Mouse (Mus musculus): ENCODE data around the gene Cachd1.

Gene Cachd1

DNA sequence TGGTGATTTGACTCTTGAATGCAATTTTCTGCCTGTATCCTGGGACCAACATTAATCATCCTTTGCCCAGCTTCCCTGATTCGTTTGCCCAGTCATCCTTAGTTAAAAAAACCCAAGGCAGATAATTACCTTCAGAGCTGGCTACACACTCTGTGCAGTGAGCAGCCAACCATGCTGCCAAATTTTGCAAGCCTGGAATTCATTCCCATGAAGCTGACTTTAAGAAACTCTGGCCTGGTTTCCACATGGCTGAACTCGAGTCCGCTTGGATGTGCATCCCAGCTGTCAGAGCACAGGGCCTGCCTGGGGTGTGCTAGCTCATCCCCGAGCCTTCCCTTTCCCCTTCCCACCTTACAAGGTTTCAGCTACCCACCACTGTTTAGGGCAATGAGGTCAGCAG, 214.5 kb downstream of the Cachd1 start:
- in situ Hi-C loops (cut with MseI, MboI) = loop anchor here in 1 of 2 experiments (10.0 kb wide), 1 partner anchor 266 kb away; no protein-coding TSS in a partner anchor

DNA sequence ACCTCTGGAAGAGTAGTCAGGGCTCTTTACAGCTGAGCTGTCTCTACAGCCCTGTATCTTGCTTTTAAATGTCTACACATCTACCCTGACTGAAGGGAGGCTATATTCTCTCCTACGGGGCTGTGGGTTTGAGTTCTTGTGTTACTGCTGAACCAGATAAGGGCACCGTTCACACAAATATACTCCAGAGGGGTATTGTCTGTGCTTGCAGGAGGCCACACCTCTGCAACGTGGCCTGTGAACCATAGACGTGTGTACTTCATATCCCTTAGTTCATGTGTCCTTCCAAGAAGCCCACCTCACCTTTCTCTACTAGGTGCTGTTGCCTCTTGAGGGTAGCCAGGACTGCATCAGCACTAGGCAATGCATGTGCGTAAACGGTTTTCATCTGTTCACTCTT, 215.6 kb downstream of the Cachd1 start:
- in situ Hi-C loops (cut with MseI, MboI) = loop anchor here in 1 of 2 experiments (10.0 kb wide), 1 partner anchor 267 kb away; no protein-coding TSS in a partner anchor

DNA sequence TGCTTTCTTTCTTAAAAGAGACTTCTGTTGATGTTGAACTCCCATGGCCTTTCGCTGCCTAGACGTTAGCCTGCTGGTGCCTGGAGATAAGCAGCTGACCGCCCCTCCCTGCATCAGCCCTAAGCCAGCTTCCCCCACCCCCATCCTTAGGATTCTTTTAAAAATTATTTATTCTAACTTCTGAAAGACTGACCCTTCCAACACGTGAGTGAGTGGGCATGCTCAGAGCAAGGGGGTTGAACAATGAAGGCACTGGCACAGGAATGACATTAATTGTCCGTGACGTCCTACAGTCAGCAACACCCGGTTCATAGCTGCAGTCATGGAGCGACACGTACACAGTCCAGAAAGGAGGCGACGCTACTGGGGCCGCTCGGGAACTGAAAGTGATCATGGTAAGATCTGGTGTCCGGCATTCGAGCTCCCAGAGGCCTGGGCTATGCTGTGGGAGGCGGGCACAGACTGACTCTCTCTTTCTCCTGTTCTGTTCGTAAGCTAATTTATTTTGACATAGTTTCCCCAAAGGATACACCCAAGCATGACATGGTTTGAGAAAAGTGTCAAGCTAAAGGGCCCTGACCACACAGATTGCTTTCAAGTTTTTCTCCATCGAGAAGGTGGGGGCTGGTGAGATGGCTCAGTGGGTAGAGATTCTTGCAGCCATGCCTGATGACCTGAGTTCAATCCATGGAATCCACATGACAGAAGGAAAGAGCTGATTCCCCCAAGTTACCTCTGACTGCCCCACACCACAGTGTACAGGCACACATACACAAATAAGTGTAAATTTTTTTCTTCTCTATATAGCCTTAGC, 218.2 kb downstream of the Cachd1 start:
- in situ Hi-C loops (cut with MseI, MboI) = loop anchor here in 1 of 2 experiments (5.0 to 10.0 kb wide), 2 partner anchors 153 to 270 kb away; no protein-coding TSS in a partner anchor

DNA sequence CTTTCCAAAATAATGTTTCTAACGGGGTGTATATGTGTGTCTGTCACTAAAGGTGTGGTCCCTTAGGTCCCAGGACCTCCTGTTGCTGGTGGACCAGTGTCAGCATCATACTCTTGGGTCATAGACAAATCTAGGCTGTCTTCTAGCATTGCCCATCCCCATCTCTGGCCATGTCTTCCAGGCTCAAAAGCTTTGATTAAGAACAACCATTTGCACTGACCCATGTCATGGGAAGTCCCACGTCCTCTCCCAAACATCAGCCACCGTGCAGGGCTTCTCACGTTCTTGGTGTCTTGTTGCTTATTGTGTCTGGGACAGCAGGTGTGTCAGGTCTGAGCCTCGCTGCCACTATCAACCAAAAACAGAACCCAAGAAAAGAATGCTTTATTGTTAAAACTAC, 219.1 kb downstream of the Cachd1 start:
- in situ Hi-C loops (cut with MseI, MboI) = loop anchor here in 1 of 2 experiments (5.0 to 10.0 kb wide), 2 partner anchors 152 to 271 kb away; no protein-coding TSS in a partner anchor

DNA sequence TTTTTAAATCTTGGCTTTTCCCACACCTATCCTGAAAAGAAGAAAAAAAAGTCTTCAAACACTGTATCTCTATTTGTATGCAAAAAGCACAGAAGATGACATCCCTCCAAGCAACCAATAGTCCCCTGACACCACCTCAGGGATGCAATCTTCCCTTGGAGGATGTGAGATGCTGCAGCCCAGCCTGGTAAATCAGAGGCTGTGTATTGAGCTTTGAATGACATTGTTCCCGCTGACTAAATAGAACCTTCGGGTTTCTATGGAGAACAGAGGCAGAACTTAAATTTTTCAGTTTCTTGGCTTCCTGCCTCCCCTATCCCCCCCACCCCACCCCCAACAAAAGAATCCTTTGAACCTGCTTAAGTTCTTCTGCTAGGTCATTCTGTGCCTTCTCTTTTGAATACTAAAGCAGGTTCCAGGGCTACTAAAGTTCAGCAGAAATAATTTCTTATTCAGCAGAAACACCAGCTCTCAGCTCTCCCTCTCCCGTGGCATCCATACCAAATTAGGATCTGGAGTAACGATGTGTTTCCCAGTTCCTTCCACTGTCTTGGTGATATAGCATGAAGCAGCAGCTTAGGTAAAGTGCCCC, 219.7 kb downstream of the Cachd1 start:
- in situ Hi-C loops (cut with MseI, MboI) = loop anchor here in 1 of 2 experiments (5.0 to 10.0 kb wide), 2 partner anchors 151 to 271 kb away; no protein-coding TSS in a partner anchor

DNA sequence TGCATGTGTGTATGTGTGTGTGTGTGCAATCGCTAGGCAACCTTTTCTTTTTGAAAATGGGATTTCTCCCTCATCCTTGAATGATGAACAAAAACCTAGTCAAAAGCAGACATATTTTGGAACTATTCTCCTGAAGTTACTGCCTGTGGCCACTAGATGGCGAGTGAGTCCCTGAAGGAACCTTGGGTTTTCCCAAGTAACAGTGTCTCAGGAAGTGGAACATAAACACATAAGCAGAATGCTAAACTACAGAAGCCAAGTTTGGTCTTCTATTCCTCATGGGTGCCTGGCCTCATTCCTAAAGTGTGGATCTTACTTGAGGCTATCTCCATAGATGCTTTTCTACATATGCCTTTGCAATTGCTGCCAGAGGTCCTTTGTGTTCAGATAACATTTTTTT, 221.7 kb downstream of the Cachd1 start:
- in situ Hi-C loops (cut with MseI, MboI) = loop anchor here in 1 of 2 experiments (5.0 to 10.0 kb wide), 2 partner anchors 149 to 273 kb away; no protein-coding TSS in a partner anchor

DNA sequence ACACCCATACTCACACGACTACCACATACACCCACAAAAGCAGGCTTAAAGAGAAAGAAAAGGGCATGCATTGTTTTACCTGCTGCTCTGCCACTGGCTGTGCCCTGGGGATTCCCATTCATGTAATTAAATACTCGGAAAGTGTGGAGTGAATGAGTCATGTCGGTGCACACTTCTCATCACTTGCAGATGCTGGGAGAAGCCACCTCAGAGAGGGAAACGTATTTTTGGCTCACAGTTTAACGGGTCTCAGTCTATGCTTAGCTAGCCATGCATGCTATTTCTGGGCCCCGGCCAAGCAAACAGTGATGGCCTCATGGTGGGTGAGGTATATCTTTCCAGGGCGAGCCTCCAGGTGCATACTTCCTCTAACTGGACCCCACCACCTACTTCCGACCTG, 222.4 kb downstream of the Cachd1 start:
- in situ Hi-C loops (cut with MseI, MboI) = loop anchor here in 1 of 2 experiments (5.0 to 10.0 kb wide), 2 partner anchors 148 to 274 kb away; no protein-coding TSS in a partner anchor

DNA sequence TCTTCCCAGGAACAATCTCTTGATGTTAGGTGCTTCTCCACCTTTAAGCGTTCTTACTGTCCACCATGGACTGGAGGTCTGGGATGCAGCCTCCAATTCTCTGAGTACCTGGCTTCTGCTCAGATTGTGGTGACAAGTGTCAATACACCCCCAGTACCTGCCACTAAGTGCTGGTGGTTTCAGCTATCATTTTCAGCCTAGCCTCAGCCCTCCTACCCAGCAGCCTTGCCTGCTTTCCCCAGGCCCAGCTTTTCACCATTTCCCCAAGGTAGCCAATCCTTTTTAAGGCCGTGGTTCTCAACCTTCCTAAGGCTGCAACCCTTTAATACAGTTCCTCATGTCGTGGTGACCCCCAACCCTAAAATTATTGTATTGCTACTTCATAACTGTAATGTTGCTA, 224.1 kb downstream of the Cachd1 start:
- in situ Hi-C loops (cut with MseI, MboI) = loop anchor here in 1 of 2 experiments (5.0 kb wide), 1 partner anchor 147 kb away; no protein-coding TSS in a partner anchor

DNA sequence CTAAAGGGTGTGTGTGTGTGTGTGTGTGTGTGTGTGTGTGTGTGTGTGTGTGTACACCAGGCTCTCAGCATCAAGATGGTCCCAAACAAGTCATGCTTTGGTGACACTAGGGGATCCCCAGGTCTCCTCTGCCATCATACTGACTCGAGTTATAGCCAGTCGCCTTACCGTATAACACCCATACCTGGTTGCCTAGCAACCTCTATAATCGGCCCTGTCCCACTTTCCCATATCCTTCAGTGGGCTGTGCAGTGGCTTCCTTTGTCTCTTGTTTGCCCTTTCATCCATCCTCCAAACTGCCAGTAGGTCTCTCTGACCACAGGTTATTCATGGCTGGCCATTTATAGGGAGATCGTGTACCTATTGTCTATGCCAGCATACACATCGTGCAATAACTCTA, 224.6 kb downstream of the Cachd1 start:
- in situ Hi-C loops (cut with MseI, MboI) = loop anchor here in 1 of 2 experiments (5.0 kb wide), 1 partner anchor 146 kb away; no protein-coding TSS in a partner anchor

DNA sequence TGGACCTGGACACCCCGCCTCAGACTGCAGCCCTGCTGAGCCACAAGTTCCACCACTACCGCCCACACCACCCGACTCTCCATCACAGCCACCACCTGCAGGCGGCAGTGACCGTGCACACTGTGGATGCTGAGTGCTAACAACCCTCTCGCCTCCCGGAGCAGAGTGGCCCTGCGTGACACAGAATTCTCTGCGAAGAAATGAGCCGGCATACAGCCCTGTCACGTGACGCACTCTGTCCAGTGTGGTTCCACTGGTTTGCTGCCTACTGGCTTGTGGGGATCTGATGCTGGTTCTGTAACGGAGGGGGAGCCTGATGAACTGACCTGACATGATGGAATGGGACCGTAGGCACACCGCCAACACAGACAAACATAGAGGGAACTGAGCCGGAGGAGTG, 226.5 kb downstream of the Cachd1 start:
- in situ Hi-C loops (cut with MseI, MboI) = loop anchor here in 1 of 2 experiments (5.0 kb wide), 1 partner anchor 144 kb away; no protein-coding TSS in a partner anchor

DNA sequence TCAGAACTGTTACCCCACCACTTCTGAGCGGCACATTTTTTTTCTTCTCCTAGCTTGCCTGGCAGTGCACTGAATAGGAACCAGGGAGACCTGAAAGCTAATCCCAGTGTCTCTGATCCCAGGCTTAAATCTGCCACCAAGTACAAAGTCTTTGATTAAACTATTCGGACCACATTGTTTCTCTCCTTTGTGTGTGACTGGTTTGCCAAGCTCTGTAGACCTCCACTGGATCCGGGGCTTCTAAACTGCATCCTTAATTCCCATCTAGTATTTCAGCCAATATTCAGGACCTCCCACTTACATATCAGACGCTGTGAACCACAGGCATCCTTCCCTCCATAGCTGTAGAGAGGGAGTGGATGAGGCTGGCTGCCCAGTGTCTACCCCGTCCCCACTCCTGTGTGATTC, 231.9 kb downstream of the Cachd1 start:
- in situ Hi-C loops (cut with MseI, MboI) = no loop called here

DNA sequence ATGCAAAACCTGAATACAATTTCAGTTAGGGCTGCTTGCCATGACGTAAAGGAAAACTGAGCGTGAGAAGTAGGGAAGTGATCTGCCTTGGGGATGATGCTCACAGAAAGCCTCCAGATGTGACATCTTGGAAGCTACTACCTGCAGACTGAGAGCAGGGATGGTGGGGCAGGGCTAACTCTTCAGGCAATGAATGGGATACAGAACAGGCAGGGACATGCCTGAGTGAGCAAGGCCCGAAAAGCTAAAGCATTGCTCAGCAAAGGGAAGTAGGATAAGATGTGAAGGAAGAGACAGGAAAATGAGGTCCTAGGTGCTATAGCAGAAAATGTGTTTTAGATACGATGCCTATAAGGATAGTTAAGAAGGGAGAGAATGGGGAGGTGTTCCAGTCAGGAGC, 232.6 kb downstream of the Cachd1 start:
- in situ Hi-C loops (cut with MseI, MboI) = no loop called here

DNA sequence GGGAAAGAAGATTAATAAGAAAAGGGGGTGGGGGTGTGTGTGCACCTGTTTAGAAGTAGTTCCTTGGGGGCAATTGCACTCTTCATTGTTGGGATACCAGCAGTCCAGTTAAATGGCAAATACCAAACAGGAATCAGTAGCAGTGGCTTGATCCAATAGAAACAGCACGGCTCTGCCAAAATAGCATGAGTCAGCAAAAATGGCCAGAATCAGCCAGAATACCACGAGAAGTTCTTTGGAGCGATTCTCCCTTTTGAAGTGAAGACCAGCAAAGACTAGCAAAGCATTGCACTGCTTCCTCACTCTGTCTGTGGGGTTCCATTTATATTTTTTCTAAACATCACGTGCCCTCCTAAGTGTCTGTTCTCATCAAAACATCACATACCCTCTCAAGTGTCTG, 241.3 kb downstream of the Cachd1 start:
- in situ Hi-C loops (cut with MseI, MboI) = no loop called here

DNA sequence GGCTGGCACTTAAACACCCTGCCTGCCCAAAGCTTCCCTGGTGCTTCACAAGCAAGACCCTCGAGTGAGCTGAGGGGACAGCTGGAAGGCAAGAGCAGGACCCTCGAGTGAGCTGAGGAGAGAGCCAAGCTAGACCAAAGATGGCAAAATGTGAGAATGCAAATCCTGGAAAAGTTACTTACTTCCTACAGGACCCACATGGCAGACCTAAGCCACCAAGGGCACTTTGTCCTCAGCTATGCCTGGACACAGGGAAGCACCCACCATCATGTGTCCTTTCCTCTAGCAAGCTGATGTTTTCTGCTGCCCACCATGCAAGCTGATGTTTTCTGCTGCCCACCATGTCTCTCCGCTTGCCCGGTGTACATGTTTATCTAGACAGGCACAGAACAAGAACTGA, 244.1 kb downstream of the Cachd1 start, which contains the start of gene Gm10577:
Gene Gm10577, minus strand, starts transcription at position 101 of the 400 bp plus-strand sequence.
- in situ Hi-C loops (cut with MseI, MboI) = no loop called here

DNA sequence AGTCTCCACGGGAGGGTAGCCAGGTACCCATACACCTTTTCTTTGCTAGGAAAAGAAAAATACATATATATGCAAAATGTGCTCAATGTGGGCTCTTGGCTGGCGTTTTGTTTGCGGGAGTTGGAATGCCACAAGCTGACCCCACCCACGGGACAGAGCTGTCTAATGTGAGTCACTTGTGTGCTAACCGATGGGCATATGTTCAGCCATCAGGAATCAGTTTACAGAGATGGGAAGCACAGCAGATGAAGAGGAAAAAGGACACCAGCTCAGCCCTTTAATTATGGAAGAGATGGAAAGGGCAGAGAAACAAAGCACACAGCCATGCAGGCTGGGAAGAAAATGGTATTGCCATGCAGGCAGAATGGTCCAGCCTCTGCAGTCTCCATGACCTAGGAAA, 250.1 kb downstream of the Cachd1 start:
- in situ Hi-C loops (cut with MseI, MboI) = no loop called here

DNA sequence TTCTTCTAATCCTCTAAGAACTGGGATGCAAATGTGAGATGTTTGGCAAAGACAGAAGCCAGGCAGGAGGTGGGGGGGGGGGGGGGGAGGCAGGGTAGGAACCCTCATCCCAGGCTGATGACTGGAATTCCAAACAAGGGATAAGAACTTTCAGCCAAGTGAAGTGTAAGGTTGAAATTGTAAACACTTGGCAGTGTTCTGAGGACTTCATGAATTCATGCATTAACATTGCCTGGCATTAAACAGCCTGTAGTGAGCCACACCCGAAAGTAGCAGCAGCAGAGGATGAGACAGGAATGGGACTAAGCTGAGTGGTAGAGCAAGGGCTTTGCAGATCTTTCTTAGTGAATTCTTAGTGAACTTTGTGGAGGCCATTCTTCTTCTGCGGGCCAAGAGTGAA, 250.5 kb downstream of the Cachd1 start:
- in situ Hi-C loops (cut with MseI, MboI) = no loop called here

DNA sequence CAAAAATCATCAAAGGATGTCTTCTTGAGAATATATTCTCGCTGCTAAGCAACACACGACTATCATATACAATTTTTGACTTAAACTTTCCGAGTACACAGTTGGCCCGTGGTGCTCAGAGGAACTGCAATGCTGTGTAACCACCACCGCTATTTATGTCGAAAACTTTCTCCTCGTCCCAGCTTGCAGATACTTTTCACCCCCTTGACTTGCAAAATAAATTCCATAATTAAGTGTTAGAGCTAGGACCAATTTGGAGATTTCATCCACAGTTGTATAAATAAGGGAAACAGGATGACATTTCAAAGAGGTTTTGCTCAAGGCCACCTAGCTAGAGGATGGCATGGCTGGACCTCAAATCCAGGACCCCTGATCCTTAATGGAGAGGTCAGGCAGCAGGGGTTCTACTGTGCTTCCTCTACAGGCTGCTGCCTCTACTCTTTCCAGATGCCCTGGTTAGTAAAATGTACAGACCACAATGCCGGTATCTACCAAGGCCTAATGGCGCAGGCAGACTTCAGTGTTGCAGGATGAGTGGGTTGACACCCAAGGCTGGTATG, 251.5 kb downstream of the Cachd1 start:
- in situ Hi-C loops (cut with MseI, MboI) = no loop called here

DNA sequence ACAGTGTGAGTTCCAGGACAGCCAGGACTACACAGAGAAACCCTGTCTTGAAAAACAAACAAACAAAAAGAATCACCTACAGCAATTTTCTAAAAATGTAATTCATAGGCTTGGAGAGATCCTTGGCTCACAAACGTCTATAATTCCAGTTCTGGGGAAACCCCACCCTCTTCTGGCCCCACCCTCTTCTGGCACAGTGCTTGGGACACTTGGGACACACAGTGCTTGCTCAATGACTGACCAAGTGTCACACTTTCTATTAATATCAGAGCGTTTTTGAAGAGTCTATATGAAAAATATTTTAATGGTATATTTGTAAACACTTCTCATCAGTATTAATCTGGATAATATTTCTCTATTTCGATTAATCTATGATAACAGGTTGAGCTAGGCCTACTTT, 256.6 kb downstream of the Cachd1 start:
- in situ Hi-C loops (cut with MseI, MboI) = no loop called here

DNA sequence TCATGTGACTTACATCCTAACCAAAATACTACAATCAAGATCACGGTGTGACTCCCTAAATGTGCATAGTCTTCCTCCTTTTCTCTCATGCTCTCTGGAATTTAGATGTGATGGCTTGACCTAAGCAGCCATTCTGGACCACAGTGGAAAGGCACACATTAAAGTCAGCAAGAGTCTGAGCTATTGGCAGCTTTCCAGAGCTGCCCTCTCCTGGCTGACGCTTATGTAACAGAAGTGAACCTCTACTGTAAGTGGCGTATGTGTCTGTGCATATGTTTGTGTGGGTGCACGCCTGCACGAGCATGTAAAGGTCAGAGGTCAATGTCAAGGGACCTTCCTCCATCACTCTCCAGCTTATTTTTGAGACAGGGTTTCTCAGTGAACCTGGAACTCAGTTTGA, 258.7 kb downstream of the Cachd1 start:
- in situ Hi-C loops (cut with MseI, MboI) = no loop called here

DNA sequence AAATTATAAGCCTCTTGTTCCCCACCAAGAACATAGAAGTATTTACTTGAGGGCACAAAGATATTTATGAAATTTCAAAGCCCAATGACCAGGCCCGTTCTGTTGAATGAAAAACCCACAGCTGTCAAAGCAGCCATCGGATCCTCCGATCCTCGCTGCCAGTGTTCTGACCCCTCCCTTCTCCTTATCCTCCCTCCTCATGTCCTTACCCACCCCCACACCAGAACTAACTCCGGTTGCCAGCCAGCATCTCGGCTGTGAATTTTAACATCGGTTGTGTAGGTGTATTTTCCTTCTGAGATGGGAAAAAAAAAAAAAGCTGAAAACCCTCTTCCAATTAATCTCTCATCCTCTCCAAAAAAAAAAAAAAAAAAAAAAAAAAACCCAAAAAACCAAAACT, 260.7 kb downstream of the Cachd1 start:
- in situ Hi-C loops (cut with MseI, MboI) = no loop called here

DNA sequence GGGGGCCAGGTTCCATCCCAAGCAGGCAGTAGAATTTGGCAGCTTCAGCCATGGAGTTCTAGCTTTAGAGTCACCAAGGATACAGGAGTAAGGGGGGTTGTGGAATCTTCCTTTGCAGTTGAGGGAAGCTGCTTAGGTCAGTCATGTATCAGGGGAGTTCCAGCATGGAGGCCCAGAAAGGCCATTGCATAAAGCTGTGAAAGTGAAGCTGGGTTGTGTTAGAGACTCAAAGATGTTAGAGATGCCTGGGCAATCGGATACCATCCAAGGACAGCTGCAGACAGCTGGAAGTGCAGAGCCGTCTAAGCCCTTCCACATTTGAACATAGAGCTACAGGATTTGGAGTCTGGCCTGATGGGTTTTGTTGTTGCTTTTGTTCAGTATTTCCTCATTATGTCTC, 267.2 kb downstream of the Cachd1 start:
- in situ Hi-C loops (cut with MseI, MboI) = no loop called here

DNA sequence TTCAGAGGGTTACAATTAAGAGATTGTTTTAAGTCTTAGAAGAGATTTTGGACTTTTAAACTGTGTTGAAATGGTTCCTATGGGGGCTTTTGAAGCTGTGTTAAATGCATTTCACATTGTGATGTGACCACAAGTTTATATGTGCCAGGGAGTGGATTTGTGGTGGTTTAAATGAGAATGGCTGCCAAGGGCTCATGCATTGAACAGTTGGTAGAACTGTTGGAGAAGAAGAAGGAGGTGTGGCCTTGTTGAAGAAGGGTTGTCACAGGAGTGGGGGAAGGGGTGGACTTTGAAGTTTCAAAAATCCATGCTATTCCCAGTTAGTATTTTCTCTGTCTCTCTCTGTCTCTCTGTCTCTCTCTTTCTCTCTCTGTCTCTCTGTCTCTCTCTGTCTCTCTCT, 267.7 kb downstream of the Cachd1 start:
- in situ Hi-C loops (cut with MseI, MboI) = no loop called here
